8 mouse cellular contexts compared by ENCODE assay signal in genomic region chr5:134571730-134572507, GRCm38 (mm10). TPM values are rescaled to one million over a fixed set of nuclear protein-coding genes. Genes with fewer than 3 reads are reported as not detected.
A peak's percentile ranks its signal among the peaks of the same experiment; 100 is the strongest.
DNase-seq lines count a peak whose midpoint lies in the region; ATAC-seq and TF ChIP-seq lines count a peak whose summit lies in the region.

No protein-coding gene starts in this region.

- peak; percentile 77 for ATAC-seq in intestine, embryonic 15.5 days
- peak; percentile 75; the same call in 1 of the 2 replicates for ATAC-seq in liver, embryonic 14.5 days (ENCODE audit: insufficient read depth)

- H3K4me2 ChIP-seq in intestine, embryonic 15.5 days (replicated peaks), result peak overlapping the region; percentile 85
- H3K4me2 ChIP-seq in liver, embryonic 14.5 days (ENCODE audit: low read depth), result peak overlapping the region; percentile 78

- peak overlapping the region; percentile 46 for H3K4me3 ChIP-seq in intestine, embryonic 15.5 days (replicated peaks)
- peak overlapping the region; percentile 51 to 75 for H3K4me3 ChIP-seq in liver, embryonic 14.5 days (ENCODE audit: insufficient read depth in 1 of 2, low read depth in 2 of 2, low read length in 2 of 2)

- no peaks in the 10 kb centered on the region for H3K9me3 ChIP-seq in intestine, embryonic 15.5 days
- H3K9me3 ChIP-seq in liver, embryonic 14.5 days (ENCODE audit: control insufficient read depth, low read length), result no peaks in the 10 kb centered on the region

- 1% methylated on average over 23 of the region's 23 CpGs for WGBS in intestine, embryonic 15.5 days
- under 1% methylated on average over 23 of the region's 23 CpGs for WGBS in liver, embryonic 14.5 days (ENCODE audit: insufficient replicate concordance)

- H3K27ac ChIP-seq in intestine, embryonic 15.5 days, result peak overlapping the region; percentile 80
- H3K27ac ChIP-seq in liver, embryonic 14.5 days, result no peak overlapping the region

- peaks cover 10% of the 10 kb centered on the region; the same call in 1 of the 2 replicates for H3K4me1 ChIP-seq in intestine, embryonic 15.5 days (replicated peaks)
- H3K4me1 ChIP-seq in liver, embryonic 14.5 days (replicated peaks; ENCODE audit: control insufficient read depth in 2 of 2, insufficient read depth in 2 of 2, low read length in 1 of 2), result peaks cover 13 to 15% of the 10 kb centered on the region in 2 experiments

- no peak for TF ChIP-seq EP300 in liver, embryonic 14.5 days (IDR thresholded peaks at IDR 0.05; ENCODE audit: low read depth)

- H3K9ac ChIP-seq in intestine, embryonic 15.5 days, result peak overlapping the region; percentile 21
- H3K9ac ChIP-seq in liver, embryonic 14.5 days (replicated peaks), result peak overlapping the region; percentile 43

- TF ChIP-seq CTCF in liver, embryonic 14.5 days (IDR thresholded peaks at IDR 0.05; ENCODE audit: low read depth), result no peak

- no peaks in the 10 kb centered on the region for H3K36me3 ChIP-seq in intestine, embryonic 15.5 days
- H3K36me3 ChIP-seq in liver, embryonic 14.5 days (replicated peaks; ENCODE audit: control insufficient read depth, insufficient read depth, low read depth), result no peaks in the 10 kb centered on the region

- no peaks in the 10 kb centered on the region for H3K27me3 ChIP-seq in intestine, embryonic 15.5 days (replicated peaks)
- no peaks in the 10 kb centered on the region for H3K27me3 ChIP-seq in liver, embryonic 14.5 days (ENCODE audit: control insufficient read depth, insufficient read depth, low read length)

- peak; percentile 34 for DNase-seq in urinary bladder, postnatal 25 days (ENCODE audit: low spot score)
- DNase-seq in urinary bladder, postnatal 10 days (ENCODE audit: low spot score), result no peak
- peak; percentile 57 for DNase-seq in cerebellum, adult 9-10 months
- DNase-seq in forelimb bud, embryonic 11.5 days (ENCODE audit: low read depth, low spot score), result peak; percentile 72
- no peak for DNase-seq in liver, embryonic 14.5 days (ENCODE audit: low read depth in 3 of 3, low spot score in 3 of 3)
- DNase-seq in naive thymus-derived CD4-positive, alpha-beta T cell, adult 2 months (ENCODE audit: low read depth), result peak; percentile 71
- DNase-seq in layer of hippocampus, adult 11-12 months (ENCODE audit: low spot score), result no peak

RNA-seq across cellular contexts. Expression of gene Rfc2, which starts 9.2 kb away (rescaled TPM):
- polyA plus RNA-seq in intestine, embryonic 15.5 days (2015; fragmentation: Nextera tagmentation; extraction: Ambion mirVana), result 245 and 247 TPM in 2 replicates
- 68.1 and 102 TPM in 2 replicates for polyA plus RNA-seq in liver, embryonic 14.5 days (2012; rRNA removed)
- 180 and 217 TPM in 2 replicates for polyA plus RNA-seq in liver, embryonic 14.5 days (2014; fragmentation: Nextera tagmentation; extraction: Ambion mirVana)

RNA-seq across cellular contexts. Expression of gene Syna, which starts 11.9 kb away (rescaled TPM):
- 0.06 and 0.10 TPM in 2 replicates for polyA plus RNA-seq in intestine, embryonic 15.5 days (2015; fragmentation: Nextera tagmentation; extraction: Ambion mirVana)
- polyA plus RNA-seq in liver, embryonic 14.5 days (2012; rRNA removed), result not detected in 2 replicates
- polyA plus RNA-seq in liver, embryonic 14.5 days (2014; fragmentation: Nextera tagmentation; extraction: Ambion mirVana), result not detected in 2 replicates

RNA-seq across cellular contexts. Expression of gene Clip2, which starts 19.7 kb away (rescaled TPM):
- 3.6 and 3.9 TPM in 2 replicates for polyA plus RNA-seq in intestine, embryonic 15.5 days (2015; fragmentation: Nextera tagmentation; extraction: Ambion mirVana)
- 1.5 and 1.8 TPM in 2 replicates for polyA plus RNA-seq in liver, embryonic 14.5 days (2012; rRNA removed)
- polyA plus RNA-seq in liver, embryonic 14.5 days (2014; fragmentation: Nextera tagmentation; extraction: Ambion mirVana), result 0.36 and 0.47 TPM in 2 replicates

RNA-seq across cellular contexts. Expression of gene Lat2, which starts 42.9 kb away (rescaled TPM):
- 2.0 and 2.8 TPM in 2 replicates for polyA plus RNA-seq in intestine, embryonic 15.5 days (2015; fragmentation: Nextera tagmentation; extraction: Ambion mirVana)
- polyA plus RNA-seq in liver, embryonic 14.5 days (2012; rRNA removed), result 1.5 and 1.8 TPM in 2 replicates
- 1.3 and 1.7 TPM in 2 replicates for polyA plus RNA-seq in liver, embryonic 14.5 days (2014; fragmentation: Nextera tagmentation; extraction: Ambion mirVana)

Comparison
In these comparisons a context has a peak if more than half of its experiments do, and no peak if none do; other contexts are left out.
1. DNase-seq: peak in urinary bladder, postnatal 25 days (single experiment), cerebellum, adult 9-10 months (single experiment), forelimb bud, embryonic 11.5 days (single experiment) and naive thymus-derived CD4-positive, alpha-beta T cell, adult 2 months (single experiment); none in urinary bladder, postnatal 10 days (single experiment), liver, embryonic 14.5 days (0 of 3) and layer of hippocampus, adult 11-12 months (single experiment).